In genomic region chr12:115109742-115110141, GRCm38 (mm10) we compare ENCODE assay signal across 26 mouse cellular contexts.
"Had no signal": no experiment of that assay in that cellular context is flagged by ENCODE, and none has a peak within 500 bp of the region (broad histone marks: within the 10 kb centered on the region; RNA-seq: fewer than 3 reads in every experiment).

No protein-coding gene starts in this region.

- H3K27me3 ChIP-seq: heart, embryonic 13.5 days; heart, embryonic 15.5 days; hindbrain, embryonic 13.5 days; hindbrain, embryonic 15.5 days; kidney, embryonic 15.5 days; limb, embryonic 12.5 days had no signal

- H3K4me3 ChIP-seq: gastrocnemius, adult 2 months; heart, adult 2 months; heart, embryonic 13.5 days; heart, embryonic 15.5 days; hindbrain, embryonic 13.5 days; hindbrain, embryonic 15.5 days; kidney, embryonic 15.5 days; left cerebral cortex, adult 2 months; limb, embryonic 10.5 days; limb, embryonic 12.5 days had no signal

- DNase-seq: gastrocnemius, adult 2 months; gastrocnemius, postnatal 10 days; gastrocnemius, postnatal 25 days; heart, adult 11 months; heart, adult 2 months; heart, postnatal 14 days; heart, postnatal 36 days; kidney, adult 11 months; kidney, adult 2 months; kidney, adult 9 months; kidney, postnatal 14 days; kidney, postnatal 36 days; layer of hippocampus, adult 9-11 months; liver had no signal

- H3K27ac ChIP-seq: gastrocnemius, adult 2 months; heart, adult 2 months; heart, embryonic 13.5 days; heart, embryonic 15.5 days; hindbrain, embryonic 13.5 days; hindbrain, embryonic 15.5 days; hindbrain, postnatal 0 days; kidney, embryonic 15.5 days; kidney, postnatal 0 days; left cerebral cortex, adult 2 months; limb, embryonic 10.5 days; limb, embryonic 12.5 days had no signal

- H3K9ac ChIP-seq: heart, embryonic 13.5 days; heart, embryonic 15.5 days; hindbrain, embryonic 13.5 days; hindbrain, embryonic 15.5 days; kidney, embryonic 15.5 days; limb, embryonic 12.5 days had no signal

- ATAC-seq: hindbrain, postnatal 0 days; intestine, embryonic 16.5 days had no signal

- H3K36me3 ChIP-seq: heart, embryonic 13.5 days; heart, embryonic 15.5 days; hindbrain, embryonic 13.5 days; hindbrain, embryonic 15.5 days; kidney, embryonic 15.5 days; limb, embryonic 10.5 days; limb, embryonic 12.5 days had no signal

- H3K4me1 ChIP-seq: heart, embryonic 13.5 days; heart, embryonic 15.5 days; hindbrain, embryonic 13.5 days; hindbrain, embryonic 15.5 days; kidney, embryonic 15.5 days; limb, embryonic 10.5 days; limb, embryonic 12.5 days had no signal

- H3K4me2 ChIP-seq: heart, embryonic 11.5 days; heart, embryonic 13.5 days; heart, embryonic 15.5 days; hindbrain, embryonic 13.5 days; hindbrain, embryonic 15.5 days; kidney, embryonic 15.5 days; limb, embryonic 12.5 days had no signal
